Mouse (Mus musculus) heart, adult 2 months (tissue): Measurements from ENCODE around the gene Fam161a. TPM values are rescaled to one million over a fixed set of nuclear protein-coding genes. Genes with fewer than 3 reads are reported as not detected.

Experiments
- DNase-seq, 2 experiments: peaks; one replicate each; pipeline ENCODE4 v3.0.0; 2021
- H3K27ac ChIP-seq: fragments of 200-600 bp; 2 replicates; pipeline ENCODE4 v1.8.1; 2022
- H3K27me3 ChIP-seq: fragments of 200-500 bp; 2 replicates; pipeline ENCODE4 v1.6.1; 2012; ENCODE audit warnings: mild to moderate bottlenecking, low read length, inconsistent platforms, mixed read lengths; ENCODE audit not compliant: control insufficient read depth, insufficient read depth
- H3K36me3 ChIP-seq: fragments of 200-500 bp; 2 replicates; pipeline ENCODE4 v1.6.1; 2012; ENCODE audit warnings: low read length, inconsistent platforms; ENCODE audit not compliant: control insufficient read depth, insufficient read depth
- H3K4me1 ChIP-seq: fragments of 200-500 bp; 2 replicates; pipeline ENCODE4 v1.6.1; 2011; ENCODE audit warnings: low read length; ENCODE audit not compliant: control insufficient read depth, insufficient read depth
- H3K4me3 ChIP-seq: fragments of 200-600 bp; 2 replicates; pipeline ENCODE4 v1.8.1; 2022
- H3K79me2 ChIP-seq: fragments of 200-500 bp; replicated peaks from 2 replicates; pipeline ENCODE4 v1.6.1; 2012; ENCODE audit warnings: mild to moderate bottlenecking, inconsistent platforms, low read length, moderate library complexity, mixed read lengths; ENCODE audit not compliant: control insufficient read depth, insufficient read depth
- H3K9ac ChIP-seq: fragments of 200-500 bp; 2 replicates; pipeline ENCODE4 v1.6.1; 2012; ENCODE audit warnings: low read depth, mild to moderate bottlenecking, control low read depth, inconsistent platforms, low read length, mixed read lengths
- CTCF ChIP-seq: fragments of 200-600 bp; IDR thresholded peaks from 2 replicates; pipeline ENCODE4 v1.8.1; 2022; ENCODE audit warnings: antibody characterized with exemption, mild to moderate bottlenecking, moderate library complexity
- EP300 ChIP-seq: fragments of 200-500 bp; IDR thresholded peaks from 2 replicates; pipeline ENCODE4 v1.6.1; 2011; ENCODE audit warnings: low read depth, low read length, control low read depth; ENCODE audit not compliant: insufficient read depth
- POLR2A ChIP-seq: fragments of 200-500 bp; IDR thresholded peaks from 2 replicates; pipeline ENCODE4 v1.6.1; 2011; ENCODE audit warnings: mild to moderate bottlenecking, low read depth, low read length, control low read depth; ENCODE audit not compliant: insufficient read depth
- WGBS: fragments of 180-500 bp; shearing (Covaris S2); methylation state at CpG from one replicate; pipeline ENCODE4 v1.1.7; 2018; 5-methylcytosine and 5-hydroxymethylcytosine counted together
- intact Hi-C: fragments of 180-260 bp; cut with DNase I; formaldehyde crosslinking; loops from one replicate; pipeline ENCODE4 v1.15.1; 2025
- polyA plus RNA-seq: library from polyadenylated mRNA; depleted of rRNA; stranded (reverse); fragments of >200 nt; gene quantifications from 2 replicates; pipeline ENCODE4 v1.2.3, GENCODE M21; 2012
- total RNA-seq, 2 experiments: library from RNA; stranded (reverse); gene quantifications; 2 replicates each; pipeline ENCODE4 v1.2.3; 2021

Fam161a gene
- total and polyA plus RNA-seq, 3 experiments: 1.2 to 2.3 (median 1.9) TPM

- H3K27me3 ChIP-seq: no peaks in the 10 kb centered on the region
- no peak for DNase-seq
- peaks cover 6% of the 10 kb centered on the region for H3K4me1 ChIP-seq
- H3K9ac ChIP-seq: no peak overlapping the region
- H3K4me3 ChIP-seq: peak overlapping the region; percentile 91; the same call in 1 of the 2 replicates
- WGBS: 75% methylated on average over 6 of the region's 6 CpGs
- H3K79me2 ChIP-seq: 0 out of 2 replicates have a peak, but pooled peaks cover 2% of the 10 kb centered on the region
- no peaks in the 10 kb centered on the region; the same call in none of the 2 replicates for H3K36me3 ChIP-seq
- intact Hi-C loops: loop anchor here (10.0 kb wide), 2 partner anchors 512 to 582 kb away; partner anchors contain the start of gene Ahsa2
- TF ChIP-seq CTCF (no peak), EP300 (no peak), POLR2A (no peak)
- peak overlapping the region; percentile 91; the same call in 1 of the 2 replicates for H3K27ac ChIP-seq
These were observed 24.5 kb upstream of the Fam161a start for GRCm38 (mm10) chr11:22982846-22983245.

- Histone ChIP-seq H3K27me3 (no peaks in the 10 kb centered on the region), H3K9ac (no peak overlapping the region), H3K4me3 (no peak overlapping the region), H3K79me2 (no peaks in the 10 kb centered on the region), H3K36me3 (no peaks in the 10 kb centered on the region), H3K4me1 (peaks cover 4% of the 10 kb centered on the region), H3K27ac (no peak overlapping the region)
- DNase-seq: no peak
- WGBS: 72% methylated on average over 3 of the region's 3 CpGs
- intact Hi-C loops: loop anchor here (5.0 to 10.0 kb wide), 3 partner anchors 162 to 579 kb away; partner anchors contain the start of gene Ahsa2
- no peak for TF ChIP-seq POLR2A
- TF ChIP-seq EP300: no peak
- TF ChIP-seq CTCF: no peak
These were observed 21.8 kb upstream of the Fam161a start for GRCm38 (mm10) chr11:22985510-22985909.

GRCm38 (mm10) chr11:22987357-22987756 is 20.0 kb upstream of the Fam161a start:
- H3K27ac ChIP-seq: no peak overlapping the region
- intact Hi-C loops: loop anchor here (1.0 to 10.0 kb wide), 4 partner anchors 160 to 577 kb away; partner anchors contain the start of gene Ahsa2
- WGBS: 33% methylated on average over 2 of the region's 2 CpGs
- no peak for DNase-seq
- H3K4me3 ChIP-seq: no peak overlapping the region
- peaks cover 4% of the 10 kb centered on the region; the same call in 1 of the 2 replicates for H3K36me3 ChIP-seq
- peaks cover 2% of the 10 kb centered on the region; the same call in 1 of the 2 replicates for H3K79me2 ChIP-seq
- H3K4me1 ChIP-seq: peaks cover 6% of the 10 kb centered on the region
- peak; percentile 95 for TF ChIP-seq CTCF
- TF ChIP-seq EP300: peak; percentile 35; the same call in 1 of the 2 replicates
- no peak for TF ChIP-seq POLR2A
- no peaks in the 10 kb centered on the region for H3K27me3 ChIP-seq
- no peak overlapping the region for H3K9ac ChIP-seq

- Histone ChIP-seq H3K27ac (peak overlapping the region; percentile 65), H3K4me3 (peak overlapping the region; percentile 67), H3K4me1 (peaks cover 6% of the 10 kb centered on the region), H3K27me3 (no peaks in the 10 kb centered on the region), H3K79me2 (peaks cover 2% of the 10 kb centered on the region; the same call in 1 of the 2 replicates), H3K36me3 (peaks cover 6% of the 10 kb centered on the region; the same call in 1 of the 2 replicates), H3K9ac (peak overlapping the region; percentile 61; the same call in 1 of the 2 replicates)
- WGBS: 64% methylated on average over 1 of the region's 1 CpGs
- TF ChIP-seq POLR2A: no peak
- TF ChIP-seq EP300: no peak
- TF ChIP-seq CTCF: no peak
- intact Hi-C loops: loop anchor here (2.0 to 10.0 kb wide), 7 partner anchors 17 to 905 kb away; partner anchors contain the start of genes Ahsa2, Fam161a and Papolg
- DNase-seq: no peak
These were observed 17.5 kb upstream of the Fam161a start for GRCm38 (mm10) chr11:22989786-22990185.

GRCm38 (mm10) chr11:22990393-22991126 is 16.8 kb upstream of the Fam161a start, which contains the start of gene Cct4:
Gene Cct4, plus strand, starts transcription at chr11:22990519.
- Histone ChIP-seq H3K27me3 (no peaks in the 10 kb centered on the region), H3K4me1 (peaks cover 6% of the 10 kb centered on the region), H3K79me2 (peaks cover 2% of the 10 kb centered on the region; the same call in 1 of the 2 replicates), H3K9ac (peak within 1 kb of the TSS; percentile 80), H3K27ac (peak within 1 kb of the TSS; percentile 65), H3K4me3 (peak within 1 kb of the TSS; percentile 67), H3K36me3 (peaks cover 6% of the 10 kb centered on the region; the same call in 1 of the 2 replicates)
- peak; percentile 96 to 97 for DNase-seq
- TF ChIP-seq POLR2A: peak; percentile 87
- TF ChIP-seq EP300: peak; percentile 65
- no peak for TF ChIP-seq CTCF
- under 1% methylated on average over 66 of the region's 66 CpGs for WGBS
- intact Hi-C loops: loop anchor here (2.0 to 10.0 kb wide), 4 partner anchors 16 to 904 kb away; partner anchors contain the start of genes Fam161a and Papolg
